Mouse (Mus musculus): ENCODE results near the gene Aprt. TPM values are rescaled to one million over a fixed set of nuclear protein-coding genes. Genes with fewer than 3 reads are reported as not detected.

Aprt gene
- polyA plus RNA-seq, 1 experiment from 2014 or later, result 223 TPM

GRCm38 (mm10) chr8:122593783-122594507 lies 17.2 kb upstream of the Aprt start:
- DNase-seq (no peak), ATAC-seq (no peak)
- 72% methylated on average over 19 of the region's 19 CpGs for WGBS (ENCODE audit: insufficient replicate concordance)
- Histone ChIP-seq H3K4me1 (ENCODE audit: insufficient read depth) (no peaks in the 10 kb centered on the region; the same call in 1 of the 2 replicates), H3K9me3 (ENCODE audit: low read length) (no peaks in the 10 kb centered on the region), H3K27me3 (ENCODE audit: insufficient read depth, low read length) (no peaks in the 10 kb centered on the region), H3K9ac (replicated peaks) (peak overlapping the region; percentile 38; the same call in 1 of the 2 replicates), H3K27ac (ENCODE audit: low read depth) (peak overlapping the region; percentile 69; the same call in 1 of the 2 replicates), H3K36me3 (replicated peaks; ENCODE audit: insufficient read depth, low read length) (peaks cover 23% of the 10 kb centered on the region), H3K4me2 (ENCODE audit: low read depth, low read length) (0 out of 2 replicates have a peak overlapping the region, but pooled peaks have one; percentile 29), H3K4me3 (ENCODE audit: low read depth, low read length) (no peak overlapping the region)
- TF ChIP-seq EP300 (IDR thresholded peaks at IDR 0.05; ENCODE audit: low read depth) (no peak), CTCF (IDR thresholded peaks at IDR 0.05; ENCODE audit: low read depth) (no peak)

- 51% methylated on average over 12 of the region's 12 CpGs for WGBS (ENCODE audit: insufficient replicate concordance)
- H3K9me3 ChIP-seq (ENCODE audit: low read length), result no peaks in the 10 kb centered on the region
- peak overlapping the region; percentile 69; the same call in 1 of the 2 replicates for H3K27ac ChIP-seq (ENCODE audit: low read depth)
- H3K36me3 ChIP-seq (replicated peaks; ENCODE audit: insufficient read depth, low read length), result peaks cover 20% of the 10 kb centered on the region
- H3K9ac ChIP-seq (replicated peaks), result no peak overlapping the region
- peak overlapping the region; percentile 29; the same call in 1 of the 2 replicates for H3K4me2 ChIP-seq (ENCODE audit: low read depth, low read length)
- TF ChIP-seq EP300 (IDR thresholded peaks at IDR 0.05; ENCODE audit: low read depth) (no peak), CTCF (IDR thresholded peaks at IDR 0.05; ENCODE audit: low read depth) (no peak)
- DNase-seq (peak; percentile 44), ATAC-seq (peak; percentile 53)
- no peak overlapping the region for H3K4me3 ChIP-seq (ENCODE audit: low read depth, low read length)
- no peaks in the 10 kb centered on the region; the same call in 1 of the 2 replicates for H3K4me1 ChIP-seq (ENCODE audit: insufficient read depth)
- no peaks in the 10 kb centered on the region for H3K27me3 ChIP-seq (ENCODE audit: insufficient read depth, low read length)
Measured at GRCm38 (mm10) chr8:122593240-122593639, 16.5 kb upstream of the Aprt start.

- peaks cover 13% of the 10 kb centered on the region for H3K4me1 ChIP-seq (ENCODE audit: insufficient read depth)
- DNase-seq (no peak), ATAC-seq (no peak)
- no peak overlapping the region for H3K27ac ChIP-seq (ENCODE audit: low read depth)
- H3K36me3 ChIP-seq (replicated peaks; ENCODE audit: insufficient read depth, low read length), result peaks cover 6% of the 10 kb centered on the region
- no peaks in the 10 kb centered on the region for H3K27me3 ChIP-seq (ENCODE audit: insufficient read depth, low read length)
- TF ChIP-seq EP300 (IDR thresholded peaks at IDR 0.05; ENCODE audit: low read depth), result no peak
- no peak for TF ChIP-seq CTCF (IDR thresholded peaks at IDR 0.05; ENCODE audit: low read depth)
- H3K9ac ChIP-seq (replicated peaks), result no peak overlapping the region
- H3K9me3 ChIP-seq (ENCODE audit: low read length), result no peaks in the 10 kb centered on the region
- 70% methylated on average over 10 of the region's 10 CpGs for WGBS (ENCODE audit: insufficient replicate concordance)
- no peak overlapping the region for H3K4me3 ChIP-seq (ENCODE audit: low read depth, low read length)
- H3K4me2 ChIP-seq (ENCODE audit: low read depth, low read length), result no peak overlapping the region
Measured at GRCm38 (mm10) chr8:122586749-122587148, 10.0 kb upstream of the Aprt start.

DNA sequence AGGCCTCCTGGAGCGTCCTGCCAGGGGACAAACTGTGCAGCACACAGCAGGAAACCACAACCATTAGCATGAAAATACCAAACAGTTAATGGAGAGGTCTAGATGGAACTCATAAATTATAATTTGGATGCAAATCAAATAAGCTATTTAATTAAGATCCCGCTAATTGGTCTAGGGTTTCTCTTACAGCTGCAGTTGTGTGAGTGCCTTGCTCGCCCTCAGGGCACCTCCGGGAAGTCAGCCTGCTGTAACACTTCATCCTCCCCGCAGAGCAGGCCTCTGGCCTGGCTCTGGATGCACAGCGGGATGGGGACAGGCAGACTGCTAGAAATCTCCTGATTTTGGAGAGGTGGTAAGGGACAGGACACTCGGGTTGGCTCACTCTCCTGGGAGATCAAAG lies 9.5 kb upstream of the Aprt start:
- DNase-seq, result no peak

DNA sequence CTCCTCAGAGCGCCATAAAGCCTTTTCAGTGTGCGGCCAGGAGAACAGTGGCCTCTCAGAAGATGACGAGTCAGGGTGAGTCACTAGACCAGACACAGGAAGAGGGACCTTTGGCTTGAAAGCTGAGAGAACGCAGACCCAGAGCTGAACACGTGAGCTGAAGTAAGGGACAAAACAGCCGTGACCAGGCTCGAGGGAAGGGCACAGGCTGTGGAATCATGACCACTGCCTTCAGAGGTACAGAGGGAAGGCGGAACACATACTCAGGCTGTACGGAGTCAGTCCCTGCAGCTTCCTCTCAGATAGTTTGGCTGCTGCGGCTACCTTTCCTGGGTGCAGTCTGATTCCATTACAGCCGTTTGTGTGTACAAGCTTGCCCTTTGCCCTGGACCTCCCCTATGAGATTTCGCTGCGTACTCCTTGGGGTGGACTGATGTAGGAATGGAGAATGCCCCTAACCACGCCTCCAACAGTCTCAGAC lies 8.7 kb upstream of the Aprt start:
- TF ChIP-seq EP300 (IDR thresholded peaks at IDR 0.05; ENCODE audit: low read depth), result no peak
- no peak for TF ChIP-seq CTCF (IDR thresholded peaks at IDR 0.05; ENCODE audit: low read depth)
- ATAC-seq (peak; percentile 77), DNase-seq (no peak)
- Histone ChIP-seq H3K4me1 (ENCODE audit: insufficient read depth) (peaks cover 13% of the 10 kb centered on the region), H3K4me3 (ENCODE audit: low read depth, low read length) (no peak overlapping the region), H3K4me2 (ENCODE audit: low read depth, low read length) (0 out of 2 replicates have a peak overlapping the region, but pooled peaks have one; percentile 9), H3K9me3 (ENCODE audit: low read length) (no peaks in the 10 kb centered on the region), H3K9ac (replicated peaks) (no peak overlapping the region), H3K27me3 (ENCODE audit: insufficient read depth, low read length) (no peaks in the 10 kb centered on the region), H3K27ac (ENCODE audit: low read depth) (peak overlapping the region; percentile 25; the same call in 1 of the 2 replicates), H3K36me3 (replicated peaks; ENCODE audit: insufficient read depth, low read length) (0 out of 2 replicates have a peak, but pooled peaks cover 3% of the 10 kb centered on the region)
- 44% methylated on average over 14 of the region's 14 CpGs for WGBS (ENCODE audit: insufficient replicate concordance)

More for the DNA sequence above, 9.5 kb upstream of the Aprt start:
- WGBS (ENCODE audit: insufficient replicate concordance), result 82% methylated on average over 7 of the region's 7 CpGs
- peaks cover 13% of the 10 kb centered on the region for H3K4me1 ChIP-seq (ENCODE audit: insufficient read depth)
- H3K36me3 ChIP-seq (replicated peaks; ENCODE audit: insufficient read depth, low read length), result peaks cover 6% of the 10 kb centered on the region; the same call in 1 of the 2 replicates
- H3K4me3 ChIP-seq (ENCODE audit: low read depth, low read length), result no peak overlapping the region
- H3K9ac ChIP-seq (replicated peaks), result no peak overlapping the region
- ATAC-seq, result no peak
- no peak for TF ChIP-seq EP300 (IDR thresholded peaks at IDR 0.05; ENCODE audit: low read depth)
- TF ChIP-seq CTCF (IDR thresholded peaks at IDR 0.05; ENCODE audit: low read depth), result no peak
- H3K27ac ChIP-seq (ENCODE audit: low read depth), result no peak overlapping the region
- H3K9me3 ChIP-seq (ENCODE audit: low read length), result no peaks in the 10 kb centered on the region
- no peaks in the 10 kb centered on the region for H3K27me3 ChIP-seq (ENCODE audit: insufficient read depth, low read length)
- no peak overlapping the region for H3K4me2 ChIP-seq (ENCODE audit: low read depth, low read length)

GRCm38 (mm10) chr8:122584981-122585380 lies 8.3 kb upstream of the Aprt start:
- H3K4me1 ChIP-seq (ENCODE audit: insufficient read depth), result peaks cover 13% of the 10 kb centered on the region

More at GRCm38 (mm10) chr8:122584981-122585380, 8.3 kb upstream of the Aprt start:
- WGBS (ENCODE audit: insufficient replicate concordance), result 88% methylated on average over 9 of the region's 9 CpGs
- DNase-seq (no peak), ATAC-seq (no peak)
- H3K9ac ChIP-seq (replicated peaks), result no peak overlapping the region
- TF ChIP-seq EP300 (IDR thresholded peaks at IDR 0.05; ENCODE audit: low read depth), result no peak
- no peak for TF ChIP-seq CTCF (IDR thresholded peaks at IDR 0.05; ENCODE audit: low read depth)
- no peak overlapping the region for H3K27ac ChIP-seq (ENCODE audit: low read depth)
- H3K4me3 ChIP-seq (ENCODE audit: low read depth, low read length), result no peak overlapping the region
- no peak overlapping the region for H3K4me2 ChIP-seq (ENCODE audit: low read depth, low read length)
- H3K27me3 ChIP-seq (ENCODE audit: insufficient read depth, low read length), result no peaks in the 10 kb centered on the region
- no peaks in the 10 kb centered on the region for H3K9me3 ChIP-seq (ENCODE audit: low read length)
- 0 out of 2 replicates have a peak, but pooled peaks cover 3% of the 10 kb centered on the region for H3K36me3 ChIP-seq (replicated peaks; ENCODE audit: insufficient read depth, low read length)
